12 mouse cellular contexts compared by ENCODE assay signal in the genomic region with DNA sequence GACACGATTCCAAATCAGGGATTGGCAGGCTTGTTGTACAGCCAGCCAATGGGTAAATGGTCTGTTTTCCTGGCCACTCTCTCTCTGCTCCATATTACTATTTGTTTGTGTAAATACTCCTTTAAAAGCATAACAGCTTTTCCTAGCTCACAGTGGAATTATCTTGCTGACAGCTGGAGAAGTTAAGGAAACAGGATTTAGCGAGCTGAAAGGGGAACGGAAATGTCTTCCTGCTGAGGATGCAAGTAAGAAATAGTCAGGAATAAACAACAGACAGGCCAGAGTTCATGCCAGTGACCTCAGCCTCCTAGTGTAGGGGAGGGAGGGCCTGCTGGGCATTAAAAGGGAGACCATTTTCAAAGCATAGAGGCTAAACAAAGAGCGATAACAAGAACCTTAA.
DNase-seq lines count a peak whose midpoint lies in the region; ATAC-seq and TF ChIP-seq lines count a peak whose summit lies in the region.
"Had no signal": no experiment of that assay in that cellular context is flagged by ENCODE, and none has a peak within 500 bp of the region (broad histone marks: within the 10 kb centered on the region; RNA-seq: fewer than 3 reads in every experiment).

No protein-coding gene starts in this region.

- no peaks in the 10 kb centered on the region for H3K9me3 ChIP-seq in heart, postnatal 0 days (replicated peaks; ENCODE audit: control insufficient read depth, low read length)
- H3K9me3 ChIP-seq in kidney, embryonic 16.5 days (ENCODE audit: low read length) = no peaks in the 10 kb centered on the region
- H3K9me3 ChIP-seq in midbrain, embryonic 13.5 days = no peaks in the 10 kb centered on the region
- H3K9me3 ChIP-seq: hindbrain, embryonic 12.5 days; megakaryocyte, embryonic 14.5 days had no signal

- TF ChIP-seq EP300 in heart, postnatal 0 days (IDR thresholded peaks at IDR 0.05; ENCODE audit: low read depth) = no peak

- DNase-seq in heart, adult 9 months (ENCODE audit: low spot score in 2 of 2) = peak; percentile 28 to 45
- DNase-seq in heart, postnatal 36 days = no peak
- DNase-seq in heart, postnatal 0 days (ENCODE audit: low spot score) = peak; percentile 34
- peak; percentile 73 for DNase-seq in lung, postnatal 10 days
- DNase-seq in spleen, adult 12 weeks (ENCODE audit: low spot score) = no peak
- DNase-seq: cerebellum, postnatal 14 days; left cerebral cortex, postnatal 4 days had no signal

- peaks cover 10% of the 10 kb centered on the region; the same call in 1 of the 2 replicates for H3K36me3 ChIP-seq in heart, postnatal 0 days (replicated peaks; ENCODE audit: control insufficient read depth, insufficient read depth, low read length)
- H3K36me3 ChIP-seq in kidney, embryonic 16.5 days (ENCODE audit: insufficient read depth, low read length) = no peaks in the 10 kb centered on the region
- H3K36me3 ChIP-seq in midbrain, embryonic 13.5 days = peaks cover 26% of the 10 kb centered on the region

- H3K4me1 ChIP-seq in heart, postnatal 0 days (ENCODE audit: control insufficient read depth, insufficient read depth) = no peaks in the 10 kb centered on the region; the same call in 1 of the 2 replicates
- peaks cover 8% of the 10 kb centered on the region; the same call in 1 of the 2 replicates for H3K4me1 ChIP-seq in kidney, embryonic 16.5 days (ENCODE audit: insufficient read depth, low read length)
- H3K4me1 ChIP-seq in midbrain, embryonic 13.5 days (replicated peaks) = no peaks in the 10 kb centered on the region
- H3K4me1 ChIP-seq: hindbrain, embryonic 12.5 days had no signal

- no peak for TF ChIP-seq CTCF in heart, postnatal 0 days (IDR thresholded peaks at IDR 0.05; ENCODE audit: low read depth)

- peak overlapping the region; percentile 47 for H3K27ac ChIP-seq in heart, postnatal 0 days (ENCODE audit: low read depth)
- peak overlapping the region; percentile 35 for H3K27ac ChIP-seq in kidney, embryonic 16.5 days (ENCODE audit: low read length)
- no peak overlapping the region for H3K27ac ChIP-seq in midbrain, embryonic 13.5 days
- H3K27ac ChIP-seq: hindbrain, embryonic 12.5 days had no signal

- intact Hi-C loops in heart, postnatal 36 days (cut with DNase I) = loop anchor here (5.0 kb wide), 1 partner anchor 42 kb away; no protein-coding TSS in a partner anchor

- no peak overlapping the region for H3K4me3 ChIP-seq in heart, postnatal 0 days (ENCODE audit: low read depth, low read length)
- no peak overlapping the region for H3K4me3 ChIP-seq in kidney, embryonic 16.5 days (ENCODE audit: low read length)
- no peak overlapping the region for H3K4me3 ChIP-seq in midbrain, embryonic 13.5 days (replicated peaks)
- H3K4me3 ChIP-seq: erythroblast, embryonic 14.5 days; hindbrain, embryonic 12.5 days; megakaryocyte, embryonic 14.5 days had no signal

- no peak for ATAC-seq in heart, postnatal 0 days (ENCODE audit: insufficient read depth, low read depth)
- no peak for ATAC-seq in kidney, embryonic 16.5 days (ENCODE audit: low FRiP score, low TSS enrichment)
- no peak for ATAC-seq in midbrain, embryonic 13.5 days

- WGBS in heart, postnatal 0 days = 52% methylated on average over 4 of the region's 4 CpGs
- WGBS in kidney, embryonic 16.5 days = 55% methylated on average over 4 of the region's 4 CpGs
- 55% methylated on average over 4 of the region's 4 CpGs for WGBS in midbrain, embryonic 13.5 days

- H3K9ac ChIP-seq in heart, postnatal 0 days (replicated peaks; ENCODE audit: low read depth, low read length) = no peak overlapping the region
- no peak overlapping the region for H3K9ac ChIP-seq in kidney, embryonic 16.5 days (replicated peaks; ENCODE audit: low read length)
- no peak overlapping the region; the same call in 1 of the 2 replicates for H3K9ac ChIP-seq in midbrain, embryonic 13.5 days (replicated peaks)
- H3K9ac ChIP-seq: hindbrain, embryonic 12.5 days had no signal

- no peak overlapping the region for H3K4me2 ChIP-seq in heart, postnatal 0 days (ENCODE audit: low read depth, low read length)
- H3K4me2 ChIP-seq in kidney, embryonic 16.5 days (replicated peaks; ENCODE audit: low read depth, low read length) = no peak overlapping the region
- H3K4me2 ChIP-seq in midbrain, embryonic 13.5 days (replicated peaks) = no peak overlapping the region
- H3K4me2 ChIP-seq: hindbrain, embryonic 12.5 days had no signal

- no peaks in the 10 kb centered on the region for H3K27me3 ChIP-seq in heart, postnatal 0 days (ENCODE audit: control insufficient read depth, insufficient read depth, low read length)
- H3K27me3 ChIP-seq in kidney, embryonic 16.5 days (ENCODE audit: insufficient read depth, low read length) = no peaks in the 10 kb centered on the region
- no peaks in the 10 kb centered on the region for H3K27me3 ChIP-seq in midbrain, embryonic 13.5 days
- H3K27me3 ChIP-seq: hindbrain, embryonic 12.5 days; megakaryocyte, embryonic 14.5 days had no signal

Comparison
In these comparisons a context has a peak if more than half of its experiments do, and no peak if none do; other contexts are left out.
1. DNase-seq: peak in heart, adult 9 months (2 of 2), heart, postnatal 0 days (single experiment) and lung, postnatal 10 days (single experiment); none in heart, postnatal 36 days (0 of 2) and spleen, adult 12 weeks (single experiment).